Mouse (Mus musculus): ENCODE measurements at regions not wholly inside any gene's neighbourhood (a gene's known extent, or its start where the extent isn't known, plus 50 kb on each side); places are given as distances from the start of the nearest gene placed in this dataset.

GRCm38 (mm10) chr12:94544706-94545105 lies 1147.3 kb upstream of the Flrt2 start:
- H3K4me3 ChIP-seq (replicated peaks), result no peak overlapping the region
- H3K27me3 ChIP-seq, result no peaks in the 10 kb centered on the region
- no peak overlapping the region for H3K27ac ChIP-seq
- 75% methylated on average over 7 of the region's 7 CpGs for WGBS
- no peaks in the 10 kb centered on the region for H3K4me1 ChIP-seq (replicated peaks)
- no peaks in the 10 kb centered on the region for H3K9me3 ChIP-seq
- no peak for ATAC-seq
- no peak overlapping the region for H3K9ac ChIP-seq (replicated peaks)
- H3K4me2 ChIP-seq (replicated peaks), result no peak overlapping the region
- H3K36me3 ChIP-seq, result no peaks in the 10 kb centered on the region

- no peaks in the 10 kb centered on the region for H3K9me3 ChIP-seq
- H3K36me3 ChIP-seq, result no peaks in the 10 kb centered on the region
- H3K27me3 ChIP-seq, result no peaks in the 10 kb centered on the region
- ATAC-seq, result no peak
- H3K4me3 ChIP-seq (replicated peaks), result no peak overlapping the region
- WGBS, result 87% methylated on average over 2 of the region's 2 CpGs
- H3K4me1 ChIP-seq (replicated peaks), result no peaks in the 10 kb centered on the region
- H3K9ac ChIP-seq (replicated peaks), result no peak overlapping the region
- no peak overlapping the region for H3K4me2 ChIP-seq (replicated peaks)
- no peak overlapping the region for H3K27ac ChIP-seq
Observed at GRCm38 (mm10) chr12:94560374-94561194, 1131.4 kb upstream of the Flrt2 start.

- no peaks in the 10 kb centered on the region for H3K4me1 ChIP-seq (replicated peaks)
- H3K27me3 ChIP-seq, result no peaks in the 10 kb centered on the region
- no peaks in the 10 kb centered on the region for H3K9me3 ChIP-seq
- no peak overlapping the region for H3K4me3 ChIP-seq (replicated peaks)
- 86% methylated on average over 2 of the region's 2 CpGs for WGBS
- ATAC-seq, result no peak
- H3K9ac ChIP-seq (replicated peaks), result no peak overlapping the region
- H3K27ac ChIP-seq, result no peak overlapping the region
- H3K4me2 ChIP-seq (replicated peaks), result no peak overlapping the region
- H3K36me3 ChIP-seq, result no peaks in the 10 kb centered on the region
Observed at GRCm38 (mm10) chr12:94574981-94575380, 1117.0 kb upstream of the Flrt2 start.

- Histone ChIP-seq H3K27me3 (no peaks in the 10 kb centered on the region), H3K27ac (no peak overlapping the region), H3K4me3 (replicated peaks) (no peak overlapping the region), H3K4me2 (replicated peaks) (no peak overlapping the region), H3K9me3 (no peaks in the 10 kb centered on the region), H3K9ac (replicated peaks) (no peak overlapping the region), H3K36me3 (no peaks in the 10 kb centered on the region), H3K4me1 (replicated peaks) (no peaks in the 10 kb centered on the region)
- no peak for ATAC-seq
- 39% methylated on average over 4 of the region's 4 CpGs for WGBS
Observed at GRCm38 (mm10) chr12:94580345-94580744, 1111.7 kb upstream of the Flrt2 start.

GRCm38 (mm10) chr12:94584309-94584708 lies 1107.7 kb upstream of the Flrt2 start:
- no peak for ATAC-seq
- H3K4me2 ChIP-seq (replicated peaks), result no peak overlapping the region
- no peak overlapping the region for H3K27ac ChIP-seq
- H3K4me3 ChIP-seq (replicated peaks), result no peak overlapping the region
- H3K27me3 ChIP-seq, result no peaks in the 10 kb centered on the region
- H3K36me3 ChIP-seq, result no peaks in the 10 kb centered on the region
- no peaks in the 10 kb centered on the region for H3K4me1 ChIP-seq (replicated peaks)
- 86% methylated on average over 1 of the region's 1 CpGs for WGBS
- no peak overlapping the region for H3K9ac ChIP-seq (replicated peaks)
- no peaks in the 10 kb centered on the region for H3K9me3 ChIP-seq

GRCm38 (mm10) chr12:94587031-94587430 lies 1105.0 kb upstream of the Flrt2 start:
- no peaks in the 10 kb centered on the region for H3K36me3 ChIP-seq
- H3K4me3 ChIP-seq (replicated peaks), result no peak overlapping the region
- H3K4me2 ChIP-seq (replicated peaks), result no peak overlapping the region
- no peak overlapping the region for H3K27ac ChIP-seq
- WGBS, result 66% methylated on average over 4 of the region's 4 CpGs
- no peaks in the 10 kb centered on the region for H3K4me1 ChIP-seq (replicated peaks)
- H3K9me3 ChIP-seq, result no peaks in the 10 kb centered on the region
- no peak for ATAC-seq
- no peak overlapping the region for H3K9ac ChIP-seq (replicated peaks)
- no peaks in the 10 kb centered on the region for H3K27me3 ChIP-seq

- WGBS, result 80% methylated on average over 4 of the region's 4 CpGs
Observed at GRCm38 (mm10) chr12:94588599-94588998, 1103.4 kb upstream of the Flrt2 start.

GRCm38 (mm10) chr12:94589033-94589432 lies 1103.0 kb upstream of the Flrt2 start:
- H3K9me3 ChIP-seq, result no peaks in the 10 kb centered on the region
- H3K36me3 ChIP-seq, result no peaks in the 10 kb centered on the region
- H3K9ac ChIP-seq (replicated peaks), result no peak overlapping the region
- no peak overlapping the region for H3K27ac ChIP-seq
- H3K27me3 ChIP-seq, result no peaks in the 10 kb centered on the region
- no peaks in the 10 kb centered on the region for H3K4me1 ChIP-seq (replicated peaks)
- WGBS, result 96% methylated on average over 4 of the region's 4 CpGs
- H3K4me2 ChIP-seq (replicated peaks), result no peak overlapping the region
- no peak for ATAC-seq
- H3K4me3 ChIP-seq (replicated peaks), result no peak overlapping the region

More at GRCm38 (mm10) chr12:94588599-94588998, 1103.4 kb upstream of the Flrt2 start:
- H3K36me3 ChIP-seq, result no peaks in the 10 kb centered on the region
- H3K27ac ChIP-seq, result no peak overlapping the region
- H3K9ac ChIP-seq (replicated peaks), result no peak overlapping the region
- no peak overlapping the region for H3K4me3 ChIP-seq (replicated peaks)
- ATAC-seq, result no peak
- H3K9me3 ChIP-seq, result no peaks in the 10 kb centered on the region
- H3K27me3 ChIP-seq, result no peaks in the 10 kb centered on the region
- no peak overlapping the region for H3K4me2 ChIP-seq (replicated peaks)
- no peaks in the 10 kb centered on the region for H3K4me1 ChIP-seq (replicated peaks)

- no peak overlapping the region for H3K4me2 ChIP-seq (replicated peaks)
- H3K27ac ChIP-seq, result no peak overlapping the region
- H3K9ac ChIP-seq (replicated peaks), result no peak overlapping the region
- WGBS, result 95% methylated on average over 1 of the region's 1 CpGs
- no peaks in the 10 kb centered on the region for H3K27me3 ChIP-seq
- H3K36me3 ChIP-seq, result no peaks in the 10 kb centered on the region
- H3K4me3 ChIP-seq (replicated peaks), result no peak overlapping the region
- H3K9me3 ChIP-seq, result no peaks in the 10 kb centered on the region
- H3K4me1 ChIP-seq (replicated peaks), result no peaks in the 10 kb centered on the region
- ATAC-seq, result no peak
Observed at GRCm38 (mm10) chr12:94605566-94605965, 1086.5 kb upstream of the Flrt2 start.

GRCm38 (mm10) chr12:94636555-94636954 lies 1055.5 kb upstream of the Flrt2 start:
- H3K4me2 ChIP-seq (replicated peaks), result no peak overlapping the region
- ATAC-seq, result no peak
- H3K9me3 ChIP-seq, result no peaks in the 10 kb centered on the region
- H3K36me3 ChIP-seq, result no peaks in the 10 kb centered on the region
- H3K27ac ChIP-seq, result no peak overlapping the region
- H3K9ac ChIP-seq (replicated peaks), result no peak overlapping the region
- H3K4me1 ChIP-seq (replicated peaks), result no peaks in the 10 kb centered on the region
- no peak overlapping the region for H3K4me3 ChIP-seq (replicated peaks)
- H3K27me3 ChIP-seq, result no peaks in the 10 kb centered on the region
- WGBS, result 46% methylated on average over 1 of the region's 1 CpGs

GRCm38 (mm10) chr12:94640153-94640552 lies 1051.9 kb upstream of the Flrt2 start:
- Histone ChIP-seq H3K4me2 (replicated peaks) (no peak overlapping the region), H3K36me3 (no peaks in the 10 kb centered on the region), H3K27me3 (no peaks in the 10 kb centered on the region), H3K9me3 (no peaks in the 10 kb centered on the region), H3K9ac (replicated peaks) (no peak overlapping the region), H3K4me1 (replicated peaks) (no peaks in the 10 kb centered on the region), H3K27ac (no peak overlapping the region), H3K4me3 (replicated peaks) (no peak overlapping the region)
- no peak for ATAC-seq
- WGBS, result 78% methylated on average over 4 of the region's 4 CpGs

GRCm38 (mm10) chr12:94645302-94645701 lies 1046.7 kb upstream of the Flrt2 start:
- H3K27me3 ChIP-seq, result no peaks in the 10 kb centered on the region
- WGBS, result 73% methylated on average over 2 of the region's 2 CpGs
- H3K4me3 ChIP-seq (replicated peaks), result no peak overlapping the region
- H3K4me2 ChIP-seq (replicated peaks), result no peak overlapping the region
- no peaks in the 10 kb centered on the region for H3K9me3 ChIP-seq
- no peaks in the 10 kb centered on the region for H3K4me1 ChIP-seq (replicated peaks)
- no peaks in the 10 kb centered on the region for H3K36me3 ChIP-seq
- no peak overlapping the region for H3K27ac ChIP-seq
- no peak overlapping the region for H3K9ac ChIP-seq (replicated peaks)
- ATAC-seq, result no peak

GRCm38 (mm10) chr12:94670035-94670434 lies 1022.0 kb upstream of the Flrt2 start:
- H3K27ac ChIP-seq, result no peak overlapping the region
- WGBS, result 86% methylated on average over 1 of the region's 1 CpGs
- H3K4me3 ChIP-seq (replicated peaks), result no peak overlapping the region
- H3K36me3 ChIP-seq, result no peaks in the 10 kb centered on the region
- H3K4me1 ChIP-seq (replicated peaks), result no peaks in the 10 kb centered on the region
- no peak overlapping the region for H3K4me2 ChIP-seq (replicated peaks)
- H3K27me3 ChIP-seq, result no peaks in the 10 kb centered on the region
- no peaks in the 10 kb centered on the region for H3K9me3 ChIP-seq
- no peak overlapping the region for H3K9ac ChIP-seq (replicated peaks)
- ATAC-seq, result no peak
